Mouse (Mus musculus) embryonic fibroblast, embryonic 13.5 days (primary cell): ENCODE measurements around the gene Spata2l.

ENCODE experiments used
- CTCF ChIP-seq: IDR thresholded peaks from 2 replicates; pipeline ENCODE4 v1.5.1; 2011; ENCODE audit warnings: mild to moderate bottlenecking, control low read depth, low read length, moderate library complexity, borderline replicate concordance; ENCODE audit not compliant: insufficient read depth
- POLR2A ChIP-seq: IDR thresholded peaks from 2 replicates; pipeline ENCODE4 v1.6.1; 2011; ENCODE audit warnings: low read depth, mild to moderate bottlenecking, control low read depth, low read length, moderate library complexity

- TF ChIP-seq CTCF (no peak), POLR2A (no peak)
These were observed 21.1 kb upstream of the Spata2l start for GRCm38 (mm10) chr8:123257114-123257513.
